Mouse (Mus musculus): ENCODE measurements at regions not wholly inside any gene's neighbourhood (a gene's known extent, or its start where the extent isn't known, plus 50 kb on each side); places are given as distances from the start of the nearest gene placed in this dataset.

DNA sequence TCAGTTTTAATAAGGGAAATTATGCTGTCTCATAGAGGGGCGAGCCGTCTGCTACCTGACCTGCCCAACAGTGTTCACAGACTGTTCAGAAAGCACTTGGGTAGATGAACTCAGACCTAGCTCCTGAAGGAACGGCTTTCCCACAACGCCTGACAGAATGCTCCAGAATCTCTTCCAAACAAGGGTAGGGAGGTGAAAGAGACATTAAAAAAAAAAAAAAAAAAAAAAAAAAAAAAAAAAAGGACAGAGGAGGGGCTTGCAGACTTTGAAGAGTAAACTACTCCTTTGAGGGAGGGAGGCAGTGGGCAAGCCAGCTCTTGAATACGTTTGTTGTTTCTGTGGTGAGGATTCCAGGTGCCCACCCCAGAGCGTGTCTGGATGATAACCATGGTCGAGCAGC is 81.6 kb downstream of the Cpn2 start:
- TF ChIP-seq CTCF (conservative IDR thresholded peaks at IDR 0.05; ENCODE audit: insufficient read depth, insufficient read length, low read depth, low read length) = no peak
- TF ChIP-seq POLR2A (IDR thresholded peaks at IDR 0.05; ENCODE audit: low read depth, low read length) = no peak

Data from kidney, adult 2 months (tissue).